Mouse (Mus musculus): ENCODE results near the gene Tmem183a.

- TF ChIP-seq CTCF (conservative IDR thresholded peaks at IDR 0.05 in 1 of 2, IDR thresholded peaks at IDR 0.05 in 1 of 2; ENCODE audit: low read depth in 2 of 2, low read length in 2 of 2) = no peak
- no peak for TF ChIP-seq E2F4 (IDR thresholded peaks at IDR 0.05; ENCODE audit: insufficient replicate concordance, low read depth, low read length)
- TF ChIP-seq EP300 (IDR thresholded peaks at IDR 0.05; ENCODE audit: low read length) = no peak
- TF ChIP-seq ZNF384 (IDR thresholded peaks at IDR 0.05; ENCODE audit: low read depth, low read length) = no peak
- no peak for TF ChIP-seq POLR2A (IDR thresholded peaks at IDR 0.05; ENCODE audit: low read depth, low read length)
- TF ChIP-seq CHD2 (IDR thresholded peaks at IDR 0.05; ENCODE audit: low read length) = no peak
- TF ChIP-seq SMC3 (IDR thresholded peaks at IDR 0.05; ENCODE audit: low read depth, low read length) = no peak
- TF ChIP-seq NRF1 (IDR thresholded peaks at IDR 0.05; ENCODE audit: low read depth, low read length) = no peak
- TF ChIP-seq MXI1 (IDR thresholded peaks at IDR 0.05; ENCODE audit: low read depth, low read length) = no peak
- no peak for TF ChIP-seq TBP (conservative IDR thresholded peaks at IDR 0.05; ENCODE audit: low read depth, low read length)
- TF ChIP-seq CHD1 (IDR thresholded peaks at IDR 0.05; ENCODE audit: low read depth, low read length) = no peak
These were observed 26.4 kb downstream of the Tmem183a start for GRCm38 (mm10) chr1:134335211-134335923.

Measured in CH12.LX (cell line).